Mouse (Mus musculus): ENCODE measurements around the gene Cyp4x1.

Gene Cyp4x1

GRCm38 (mm10) chr4:115057674-115058316 is 76.3 kb downstream of the Cyp4x1 start:
- no peak for DNase-seq (ENCODE audit: extremely low read depth, low read depth, low spot score)

DNA sequence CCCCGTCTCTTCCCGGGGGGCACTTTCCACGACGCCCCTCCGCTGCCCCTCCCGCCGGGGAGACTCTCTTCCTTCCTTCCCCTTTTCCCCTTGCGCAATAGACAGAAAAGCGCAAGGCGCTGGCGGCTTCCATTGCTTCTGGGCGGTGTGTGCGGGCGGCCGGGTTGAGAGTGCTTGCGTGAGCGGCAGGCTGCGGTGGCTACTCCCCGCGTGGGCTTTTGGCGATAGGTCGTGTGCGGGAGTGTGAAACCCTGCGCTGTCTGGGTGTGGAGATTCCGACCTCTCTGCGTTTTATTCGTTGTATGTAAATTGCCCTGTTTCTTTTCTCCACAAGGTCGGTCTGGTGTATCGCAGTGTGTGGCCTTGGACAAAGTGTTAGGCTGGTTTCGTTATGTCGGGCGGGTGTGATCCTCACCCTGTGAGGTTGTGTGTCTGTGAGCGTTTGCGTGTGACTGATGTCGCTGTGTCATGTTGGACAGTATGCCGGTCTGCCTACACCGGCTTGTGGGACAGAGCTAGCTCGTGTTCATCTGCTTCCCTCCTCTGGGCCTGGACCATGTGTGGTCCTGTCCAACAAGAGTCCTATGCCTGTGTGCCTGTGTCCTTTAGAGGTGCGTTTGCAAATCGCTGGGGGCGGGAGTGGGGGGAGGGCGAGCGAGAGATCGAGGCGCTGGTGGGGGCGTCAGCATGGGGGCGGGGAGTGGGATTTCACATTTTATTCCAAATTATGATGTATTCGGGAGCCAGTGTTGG is 77.0 kb downstream of the Cyp4x1 start:
- no peak for DNase-seq (ENCODE audit: extremely low read depth, low read depth, low spot score)

GRCm38 (mm10) chr4:115056371-115056920 is 77.6 kb downstream of the Cyp4x1 start, which contains the start of gene Tal1:
Gene Tal1, plus strand, starts transcription at chr4:115056426.
- no peak for DNase-seq (ENCODE audit: extremely low read depth, low read depth, low spot score)

All from fat pad, adult 2 months (tissue).